8 mouse cellular contexts compared by ENCODE assay signal in genomic region chr10:25331321-25332049, GRCm38 (mm10). TPM values are rescaled to one million over a fixed set of nuclear protein-coding genes. Genes with fewer than 3 reads are reported as not detected.
DNase-seq lines count a peak whose midpoint lies in the region; ATAC-seq and TF ChIP-seq lines count a peak whose summit lies in the region.

No protein-coding gene starts in this region.

- no peaks in the 10 kb centered on the region for H3K4me1 ChIP-seq in kidney, embryonic 14.5 days (ENCODE audit: control insufficient read depth, insufficient read depth, low read length)

- no peak overlapping the region for H3K4me3 ChIP-seq in kidney, embryonic 14.5 days (ENCODE audit: low read length)
- no peak overlapping the region for H3K4me3 ChIP-seq in C2C12 (ENCODE audit: insufficient read depth, poor library complexity, severe bottlenecking)

- H3K36me3 ChIP-seq in kidney, embryonic 14.5 days (ENCODE audit: control insufficient read depth, insufficient read depth, low read length), result no peaks in the 10 kb centered on the region
- H3K36me3 ChIP-seq in C2C12 (ENCODE audit: control insufficient read depth, insufficient read depth), result no peaks in the 10 kb centered on the region

- H3K79me2 ChIP-seq in C2C12 (ENCODE audit: control insufficient read depth, insufficient read depth), result no peaks in the 10 kb centered on the region

- no peaks in the 10 kb centered on the region for H3K79me3 ChIP-seq in C2C12 (ENCODE audit: low read depth)

- no peak overlapping the region for H3K4me2 ChIP-seq in kidney, embryonic 14.5 days (replicated peaks; ENCODE audit: low read depth, low read length)

- ATAC-seq in kidney, embryonic 14.5 days (ENCODE audit: low FRiP score, low TSS enrichment), result no peak; the same call in 1 of the 2 replicates
- peak; percentile 99 for ATAC-seq in granulocyte monocyte progenitor cell, adult 5-6 weeks (replicated peaks; ENCODE audit: poor library complexity, severe bottlenecking)
- ATAC-seq in megakaryocyte, adult 5-6 weeks (ENCODE audit: poor library complexity, severe bottlenecking), result peak; percentile 98
- ATAC-seq in erythroid progenitor cell, adult 5-6 weeks (replicated peaks; ENCODE audit: low FRiP score, poor library complexity, severe bottlenecking), result no peak

- H3K27ac ChIP-seq in kidney, embryonic 14.5 days (ENCODE audit: low read depth, low read length), result no peak overlapping the region

- WGBS in kidney, embryonic 14.5 days, result 71% methylated on average over 9 of the region's 9 CpGs

- no peak for TF ChIP-seq CTCF in C2C12 (IDR thresholded peaks at IDR 0.05; ENCODE audit: control insufficient read depth, insufficient read depth, insufficient read length)

- no peak overlapping the region for H3K9ac ChIP-seq in kidney, embryonic 14.5 days (ENCODE audit: low read depth, low read length)

- peak; percentile 25 for DNase-seq in kidney, adult 9 months
- DNase-seq in thymus, adult 18-20 months, result no peak
- DNase-seq in cerebellum, postnatal 10 days, result no peak

- H3ac ChIP-seq in C2C12 (ENCODE audit: control insufficient read depth, insufficient read length, low read depth), result no peak overlapping the region

- H3K9me3 ChIP-seq in kidney, embryonic 14.5 days (ENCODE audit: control insufficient read depth, low read length), result no peaks in the 10 kb centered on the region

- H3K27me3 ChIP-seq in kidney, embryonic 14.5 days (ENCODE audit: control insufficient read depth, insufficient read depth, low read length), result no peaks in the 10 kb centered on the region
- H3K27me3 ChIP-seq in C2C12 (ENCODE audit: control insufficient read depth, insufficient read depth, insufficient read length), result no peaks in the 10 kb centered on the region

TF ChIP-seq in C2C12, 6 proteins besides CTCF, POLR2A, EP300 and RAD21:
- no peak for TF ChIP-seq MYOG (IDR thresholded peaks at IDR 0.05; ENCODE audit: control insufficient read depth, extremely low read depth, insufficient read length)
- peak; percentile 68 for TF ChIP-seq CEBPB (IDR thresholded peaks at IDR 0.05; ENCODE audit: low read depth)

RNA-seq across cellular contexts. Expression of gene Akap7, which starts 23.8 kb away (rescaled TPM):
- polyA plus RNA-seq in kidney, embryonic 14.5 days (2014; fragmentation: Nextera tagmentation; extraction: Ambion mirVana), result 27.0 and 30.3 TPM in 2 replicates
- 4.6 TPM for polyA plus RNA-seq in C2C12 (2012; fragmentation: generic; extraction: Trizol)
- total RNA-seq in granulocyte monocyte progenitor cell, adult 5-6 weeks (2014; fragmentation: Nextera tagmentation), result 10.9 and 19.6 TPM in 2 replicates
- total RNA-seq in granulocyte monocyte progenitor cell, adult 5-6 weeks (2017), result 18.7 and 23.1 TPM in 2 replicates
- total RNA-seq in megakaryocyte, adult 5-6 weeks (2015), result 15.5 and 20.1 TPM in 2 replicates
- 18.5 and 18.8 TPM in 2 replicates for total RNA-seq in megakaryocyte, adult 5-6 weeks (2017)
- 77.8 and 87.2 TPM in 2 replicates for total RNA-seq in erythroid progenitor cell, adult 5-6 weeks (2015; ENCODE audit: low replicate concordance)
- 80.0 and 82.3 TPM in 2 replicates for total RNA-seq in erythroid progenitor cell, adult 5-6 weeks (2017; ENCODE audit: low replicate concordance)

RNA-seq across cellular contexts. Expression of gene Epb41l2, which starts 28.1 kb away (rescaled TPM):
- polyA plus RNA-seq in kidney, embryonic 14.5 days (2014; fragmentation: Nextera tagmentation; extraction: Ambion mirVana), result 41.4 and 66.4 TPM in 2 replicates
- polyA plus RNA-seq in C2C12 (2012; fragmentation: generic; extraction: Trizol), result 37.9 TPM
- total RNA-seq in granulocyte monocyte progenitor cell, adult 5-6 weeks (2014; fragmentation: Nextera tagmentation), result 31.1 and 34.6 TPM in 2 replicates
- 23.6 and 29.6 TPM in 2 replicates for total RNA-seq in granulocyte monocyte progenitor cell, adult 5-6 weeks (2017)
- total RNA-seq in megakaryocyte, adult 5-6 weeks (2015), result 52.6 and 58.2 TPM in 2 replicates
- total RNA-seq in megakaryocyte, adult 5-6 weeks (2017), result 51.8 and 52.0 TPM in 2 replicates
- 9.6 and 17.7 TPM in 2 replicates for total RNA-seq in erythroid progenitor cell, adult 5-6 weeks (2015; ENCODE audit: low replicate concordance)
- total RNA-seq in erythroid progenitor cell, adult 5-6 weeks (2017; ENCODE audit: low replicate concordance), result 7.4 and 13.5 TPM in 2 replicates

Comparison
In these comparisons a context has a peak if more than half of its experiments do, and no peak if none do; other contexts are left out.
1. ATAC-seq: peak in granulocyte monocyte progenitor cell, adult 5-6 weeks (single experiment) and megakaryocyte, adult 5-6 weeks (single experiment); none in kidney, embryonic 14.5 days (single experiment) and erythroid progenitor cell, adult 5-6 weeks (single experiment).